23 mouse cellular contexts compared by ENCODE assay signal in the genomic region with DNA sequence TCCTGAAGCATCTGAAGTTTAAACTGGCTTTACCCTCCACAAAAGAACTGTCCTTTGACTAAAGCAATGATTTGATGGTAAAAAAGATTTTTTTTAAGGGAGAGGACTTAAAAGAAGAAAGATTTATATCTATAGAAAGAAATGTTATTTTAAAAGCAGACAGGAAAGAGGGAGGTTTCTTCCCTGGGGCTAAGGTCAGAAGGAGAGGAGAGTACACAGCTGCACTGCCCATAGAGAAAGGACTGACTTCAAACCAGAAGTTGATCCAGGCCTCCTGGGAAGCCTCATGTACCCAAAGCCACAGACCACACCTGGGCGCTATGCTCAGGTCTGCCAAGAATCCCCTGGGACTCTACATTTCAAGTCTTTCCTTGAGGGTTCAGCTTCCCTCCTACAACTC.
"Had no signal": no experiment of that assay in that cellular context is flagged by ENCODE, and none has a peak within 500 bp of the region (broad histone marks: within the 10 kb centered on the region; RNA-seq: fewer than 3 reads in every experiment).

No protein-coding gene starts in this region.

- H3K27ac ChIP-seq: lung, embryonic 15.5 days; macrophage; midbrain, embryonic 10.5 days; midbrain, embryonic 12.5 days; neural tube, embryonic 13.5 days; neural tube, embryonic 15.5 days had no signal

- H3K27me3 ChIP-seq: lung, embryonic 15.5 days; megakaryocyte, embryonic 14.5 days; midbrain, embryonic 12.5 days; neural tube, embryonic 13.5 days; neural tube, embryonic 15.5 days had no signal

- DNase-seq: liver, postnatal 0 days; lung, adult 2 months; lung, postnatal 14 days; lung, postnatal 36 days; midbrain, embryonic 14.5 days; retina, postnatal 1 day; right cerebral cortex, adult 18-20 months; right cerebral cortex, postnatal 25 days; right cerebral cortex, postnatal 4 days; spleen, adult 18-20 months; thymus, adult 18-20 months; thymus, postnatal 25 days; thymus, postnatal 4 days had no signal

- H3K4me1 ChIP-seq: lung, embryonic 15.5 days; megakaryocyte, embryonic 14.5 days; midbrain, embryonic 10.5 days; midbrain, embryonic 12.5 days; neural tube, embryonic 13.5 days; neural tube, embryonic 15.5 days had no signal

- H3K9ac ChIP-seq: liver, postnatal 0 days; lung, embryonic 15.5 days; midbrain, embryonic 12.5 days; neural tube, embryonic 13.5 days; neural tube, embryonic 15.5 days had no signal

- H3K4me3 ChIP-seq: lung, embryonic 15.5 days; megakaryocyte, embryonic 14.5 days; midbrain, embryonic 10.5 days; midbrain, embryonic 12.5 days; myocyte; neural tube, embryonic 13.5 days; neural tube, embryonic 15.5 days had no signal

- H3K36me3 ChIP-seq: lung, embryonic 15.5 days; midbrain, embryonic 10.5 days; midbrain, embryonic 12.5 days; neural tube, embryonic 13.5 days; neural tube, embryonic 15.5 days had no signal

- H3K9me3 ChIP-seq: lung, embryonic 15.5 days; midbrain, embryonic 10.5 days; midbrain, embryonic 12.5 days; neural tube, embryonic 13.5 days; neural tube, embryonic 15.5 days had no signal

- H3K4me2 ChIP-seq: lung, embryonic 15.5 days; midbrain, embryonic 12.5 days; neural tube, embryonic 13.5 days; neural tube, embryonic 15.5 days had no signal

- ATAC-seq: liver, postnatal 0 days; lung, postnatal 0 days; midbrain, embryonic 16.5 days had no signal
